Mouse (Mus musculus): ENCODE measurements around the gene H2afx. TPM values are rescaled to one million over a fixed set of nuclear protein-coding genes. Genes with fewer than 3 reads are reported as not detected.

Gene H2afx
- 39.0 and 130 TPM in 2 replicates for polyA plus RNA-seq (2012; rRNA removed; ENCODE audit: low replicate concordance)

GRCm38 (mm10) chr9:44334396-44335330 is at the start of gene H2afx:
H2afx (plus strand) TSS chr9:44334694.

GRCm38 (mm10) chr9:44288076-44288958 is 46.2 kb upstream of the H2afx start, which contains the start of gene Abcg4:
Abcg4 (minus strand) TSS chr9:44288615.

DNA sequence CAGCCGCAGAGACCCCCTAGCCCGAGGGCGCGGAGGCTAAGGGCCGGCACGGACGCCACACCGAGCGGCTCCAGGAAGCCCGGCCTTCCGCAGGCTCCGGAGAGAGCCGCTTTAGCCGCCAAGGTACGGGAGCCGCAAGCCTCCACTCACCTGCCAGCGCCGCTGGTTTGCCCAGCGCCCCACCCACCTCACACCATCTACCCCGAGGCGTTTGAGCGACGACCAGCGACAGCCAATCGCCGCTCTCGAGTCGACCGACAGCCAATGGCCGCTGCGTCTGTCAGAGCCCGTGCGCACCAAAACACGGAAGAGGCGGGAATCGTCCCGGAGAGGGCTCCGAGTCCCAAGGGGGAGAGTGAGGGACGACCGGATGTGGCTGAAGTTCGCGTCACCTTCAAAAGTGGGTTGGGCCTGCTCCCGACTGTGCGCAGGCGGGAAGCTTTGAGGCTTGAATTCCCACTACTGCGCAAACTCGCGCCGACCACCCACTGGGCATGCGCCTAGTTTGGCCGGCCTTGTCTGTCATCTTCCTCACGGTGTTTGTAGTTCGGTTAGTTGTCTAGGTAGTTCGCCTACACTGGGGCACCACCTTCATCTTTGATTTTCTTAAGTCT is 28.9 kb upstream of the H2afx start, which contains the start of gene Hinfp:
Hinfp (minus strand) TSS at position 206 of the 614 bp plus-strand sequence.

DNA sequence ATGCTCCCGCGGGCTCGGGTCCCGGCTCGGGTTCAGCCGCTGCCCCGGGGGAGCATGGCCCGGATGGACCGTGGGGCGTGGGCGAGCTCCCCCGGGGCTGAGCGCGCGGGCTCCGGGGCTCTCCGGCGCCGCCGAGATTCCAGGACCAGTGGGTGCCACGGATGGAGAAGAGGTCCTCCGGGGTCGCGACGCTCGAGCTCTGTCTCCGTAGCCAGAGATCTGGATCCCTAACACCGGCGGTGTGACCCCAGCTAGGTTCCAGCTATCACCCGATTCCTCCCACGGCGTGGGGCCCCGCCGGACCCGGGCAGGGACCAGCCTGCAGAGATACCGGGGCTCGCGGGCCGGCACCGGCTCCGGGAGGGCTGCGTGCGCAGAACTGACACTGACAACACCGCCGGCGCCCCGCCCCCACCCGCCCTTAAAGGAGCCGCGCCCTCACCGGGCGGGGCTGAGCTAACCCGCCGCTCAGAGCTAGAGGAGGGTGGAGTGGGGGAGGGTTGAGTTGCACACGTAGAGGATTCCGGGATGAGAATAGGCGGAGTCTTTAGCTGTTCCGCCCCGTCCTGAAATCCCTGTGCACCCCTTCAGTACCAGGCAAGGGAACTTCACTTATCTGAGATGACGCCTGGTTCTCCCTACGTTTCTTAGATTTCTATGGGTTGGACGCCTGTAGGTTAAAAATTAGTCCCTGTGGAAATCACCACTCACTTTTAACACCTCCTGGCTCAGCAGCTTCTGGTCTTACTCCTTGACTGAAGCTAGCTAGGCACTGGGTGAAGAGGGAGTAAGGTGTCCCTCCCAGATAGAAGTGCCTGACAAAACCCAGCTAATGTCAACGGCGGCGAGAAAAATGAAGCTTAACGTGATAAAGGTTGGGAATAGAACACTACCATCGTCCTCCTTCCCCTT is 14.4 kb upstream of the H2afx start, which contains the start of gene C2cd2l:
C2cd2l (minus strand) TSS at position 399 of the 912 bp plus-strand sequence.

DNA sequence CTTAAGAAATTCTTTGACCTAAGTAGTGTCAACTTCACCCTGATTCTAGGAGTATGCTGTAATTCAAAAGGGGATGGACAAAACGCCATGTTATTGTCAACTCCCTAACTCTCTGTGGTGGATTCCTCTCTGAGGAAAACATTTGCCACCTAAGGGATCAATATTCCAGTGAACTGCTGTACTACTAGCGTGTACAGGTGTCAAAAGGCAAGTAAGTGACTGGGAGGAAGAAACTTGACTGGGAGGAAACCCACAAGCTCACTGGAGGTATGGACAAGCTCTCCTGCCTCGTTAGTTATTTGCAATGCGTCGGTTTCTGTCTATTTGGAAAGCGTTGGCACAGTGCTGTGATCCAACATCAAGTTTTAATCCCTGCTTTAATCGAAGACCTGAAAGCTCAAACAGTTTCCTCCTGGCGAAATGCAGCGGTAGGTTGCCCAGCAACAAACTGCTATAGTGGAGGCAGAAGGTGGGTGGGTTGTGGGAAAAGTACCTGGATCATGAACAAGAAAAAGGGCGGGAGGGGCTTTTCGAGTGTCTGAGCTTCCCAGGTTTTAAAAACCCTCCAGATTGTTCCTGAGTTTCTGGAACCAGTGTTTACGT is 8.6 kb upstream of the H2afx start, which contains the start of gene Dpagt1:
Dpagt1 (plus strand) TSS at position 252 of the 603 bp plus-strand sequence.

GRCm38 (mm10) chr9:44343781-44344421 is 9.4 kb downstream of the H2afx start, which contains the start of gene Hmbs:
Hmbs (minus strand) TSS chr9:44344228.

GRCm38 (mm10) chr9:44361190-44361917 is 26.9 kb downstream of the H2afx start, which contains the start of gene Vps11:
Vps11 (minus strand) TSS chr9:44361670.

GRCm38 (mm10) chr9:44379054-44379834 is 44.8 kb downstream of the H2afx start, which contains the start of gene Hyou1:
Hyou1 (plus strand) TSS chr9:44379490.

Other genes with a start within 250 kb of the H2afx start
- gene Mfrp, start 233.0 kb upstream of the H2afx start, polyA plus RNA-seq (2012; rRNA removed; ENCODE audit: low replicate concordance), result 0.14 TPM in 1 of 2 replicates, not detected in the other
- 24.0 and 37.0 TPM in 2 replicates for gene C1qtnf5, start 227.4 kb upstream of the H2afx start, polyA plus RNA-seq (2012; rRNA removed; ENCODE audit: low replicate concordance)
- 0.11 and 0.96 TPM in 2 replicates for gene Gm49380, start 221.2 kb upstream of the H2afx start, polyA plus RNA-seq (2012; rRNA removed; ENCODE audit: low replicate concordance)
- gene Rnf26, start 221.2 kb upstream of the H2afx start, polyA plus RNA-seq (2012; rRNA removed; ENCODE audit: low replicate concordance), result 28.7 and 45.0 TPM in 2 replicates
- gene Mcam, start 200.2 kb upstream of the H2afx start, polyA plus RNA-seq (2012; rRNA removed; ENCODE audit: low replicate concordance), result 88.8 and 131 TPM in 2 replicates
- gene Cbl, start 100.6 kb upstream of the H2afx start, polyA plus RNA-seq (2012; rRNA removed; ENCODE audit: low replicate concordance), result 16.5 and 18.5 TPM in 2 replicates
- gene Ccdc153, start 94.0 kb upstream of the H2afx start, polyA plus RNA-seq (2012; rRNA removed; ENCODE audit: low replicate concordance), result not detected in 2 replicates
- gene Pdzd3, start 83.2 kb upstream of the H2afx start, polyA plus RNA-seq (2012; rRNA removed; ENCODE audit: low replicate concordance), result 0.18 and 0.29 TPM in 2 replicates
- 23.6 and 24.3 TPM in 2 replicates for gene Nlrx1, start 66.1 kb upstream of the H2afx start, polyA plus RNA-seq (2012; rRNA removed; ENCODE audit: low replicate concordance)
- gene Abcg4, start 46.1 kb upstream of the H2afx start, polyA plus RNA-seq (2012; rRNA removed; ENCODE audit: low replicate concordance), result 4.3 and 5.5 TPM in 2 replicates
- 25.9 and 36.6 TPM in 2 replicates for gene Hinfp, start 29.0 kb upstream of the H2afx start, polyA plus RNA-seq (2012; rRNA removed; ENCODE audit: low replicate concordance)
- 59.1 and 101 TPM in 2 replicates for gene C2cd2l, start 14.4 kb upstream of the H2afx start, polyA plus RNA-seq (2012; rRNA removed; ENCODE audit: low replicate concordance)
- 54.1 and 77.4 TPM in 2 replicates for gene Dpagt1, start 8.7 kb upstream of the H2afx start, polyA plus RNA-seq (2012; rRNA removed; ENCODE audit: low replicate concordance)
- gene Hmbs, start 9.5 kb downstream of the H2afx start, polyA plus RNA-seq (2012; rRNA removed; ENCODE audit: low replicate concordance), result 41.3 and 52.7 TPM in 2 replicates
- 26.4 and 29.7 TPM in 2 replicates for gene Vps11, start 27.0 kb downstream of the H2afx start, polyA plus RNA-seq (2012; rRNA removed; ENCODE audit: low replicate concordance)
- gene Hyou1, start 44.8 kb downstream of the H2afx start, polyA plus RNA-seq (2012; rRNA removed; ENCODE audit: low replicate concordance), result 31.4 and 39.4 TPM in 2 replicates
- gene Slc37a4, start 62.2 kb downstream of the H2afx start, polyA plus RNA-seq (2012; rRNA removed; ENCODE audit: low replicate concordance), result 34.7 and 86.3 TPM in 2 replicates
- 108 and 225 TPM in 2 replicates for gene Rps25, start 72.4 kb downstream of the H2afx start, polyA plus RNA-seq (2012; rRNA removed; ENCODE audit: low replicate concordance)
- gene Trappc4, start 72.9 kb downstream of the H2afx start, polyA plus RNA-seq (2012; rRNA removed; ENCODE audit: low replicate concordance), result 51.8 and 55.7 TPM in 2 replicates
- gene Ccdc84, start 83.9 kb downstream of the H2afx start, polyA plus RNA-seq (2012; rRNA removed; ENCODE audit: low replicate concordance), result 33.4 and 39.0 TPM in 2 replicates
- gene Foxr1, start 106.4 kb downstream of the H2afx start, polyA plus RNA-seq (2012; rRNA removed; ENCODE audit: low replicate concordance), result 0.22 TPM in 1 of 2 replicates, not detected in the other
- gene Upk2, start 120.3 kb downstream of the H2afx start, polyA plus RNA-seq (2012; rRNA removed; ENCODE audit: low replicate concordance), result 20.9 and 24.8 TPM in 2 replicates
- 47.0 and 115 TPM in 2 replicates for gene Bcl9l, start 148.1 kb downstream of the H2afx start, polyA plus RNA-seq (2012; rRNA removed; ENCODE audit: low replicate concordance)
- gene Cxcr5, start 227.2 kb downstream of the H2afx start, polyA plus RNA-seq (2012; rRNA removed; ENCODE audit: low replicate concordance), result 30.5 and 43.7 TPM in 2 replicates